Mouse (Mus musculus) olfactory bulb, adult 2 months (tissue): Measurements from ENCODE around the gene Brms1.

Experiments used
- CTCF ChIP-seq: fragments of 200-500 bp; IDR thresholded peaks from 2 replicates; pipeline ENCODE4 v1.5.1; 2012; ENCODE audit warnings: low read depth, mild to moderate bottlenecking, low read length, moderate library complexity; ENCODE audit not compliant: insufficient read depth
- POLR2A ChIP-seq: fragments of 200-500 bp; IDR thresholded peaks from 2 replicates; pipeline ENCODE4 v1.6.1; 2012; ENCODE audit warnings: mild to moderate bottlenecking, low read depth, low read length, moderate library complexity; ENCODE audit not compliant: insufficient read depth

GRCm38 (mm10) chr19:5023621-5024479 is 17.3 kb upstream of the Brms1 start, which contains the start of gene Slc29a2:
- TF ChIP-seq CTCF = no peak
- peak; percentile 79; the same call in 1 of the 2 replicates for TF ChIP-seq POLR2A
